Mouse (Mus musculus) right cerebral cortex, postnatal 4 days (tissue): ENCODE results near the gene Hs6st1.

ENCODE experiments used
- DNase-seq: peaks from one replicate; pipeline ENCODE4 v3.0.0-alpha.2; 2022

Gene Hs6st1

GRCm38 (mm10) chr1:36131766-36132165 is 63.6 kb downstream of the Hs6st1 start:
- no peak for DNase-seq

- DNase-seq: no peak
These were observed 64.0 kb downstream of the Hs6st1 start for GRCm38 (mm10) chr1:36132211-36132610.

- no peak for DNase-seq
These were observed 64.8 kb downstream of the Hs6st1 start for GRCm38 (mm10) chr1:36133041-36133440.

- DNase-seq: no peak
These were observed 65.4 kb downstream of the Hs6st1 start for GRCm38 (mm10) chr1:36133647-36134046.

- DNase-seq: peak; percentile 76
These were observed 66.4 kb downstream of the Hs6st1 start for GRCm38 (mm10) chr1:36134584-36134983.

- DNase-seq: no peak
These were observed 72.1 kb downstream of the Hs6st1 start for GRCm38 (mm10) chr1:36140311-36140710.

- DNase-seq: peak; percentile 51
These were observed 76.8 kb downstream of the Hs6st1 start for GRCm38 (mm10) chr1:36145050-36145449.

- DNase-seq: no peak
These were observed 80.6 kb downstream of the Hs6st1 start for GRCm38 (mm10) chr1:36148809-36149208.

GRCm38 (mm10) chr1:36149411-36149810 is 81.2 kb downstream of the Hs6st1 start:
- DNase-seq: peak; percentile 27
